Mouse (Mus musculus) left cerebral cortex, postnatal 4 days (tissue): Measurements from ENCODE around the gene Ocm. TPM values are rescaled to one million over a fixed set of nuclear protein-coding genes. Genes with fewer than 3 reads are reported as not detected.
A peak's percentile ranks its signal among the peaks of the same experiment; 100 is the strongest.

Source experiments
- DNase-seq: peaks from one replicate; pipeline ENCODE4 v3.0.0-alpha.2; 2022
- intact Hi-C: fragments of 180-260 bp; cut with DNase I; formaldehyde crosslinking; loops from one replicate; pipeline ENCODE4 v1.15.1; 2025
- total RNA-seq, 2 experiments: library from RNA; stranded (reverse); gene quantifications; 2 replicates each; pipeline ENCODE4 v1.2.3; 2021

Gene Ocm
- total RNA-seq, 2 experiments from 2014 or later: 0.93 TPM; not detected in 1

DNA sequence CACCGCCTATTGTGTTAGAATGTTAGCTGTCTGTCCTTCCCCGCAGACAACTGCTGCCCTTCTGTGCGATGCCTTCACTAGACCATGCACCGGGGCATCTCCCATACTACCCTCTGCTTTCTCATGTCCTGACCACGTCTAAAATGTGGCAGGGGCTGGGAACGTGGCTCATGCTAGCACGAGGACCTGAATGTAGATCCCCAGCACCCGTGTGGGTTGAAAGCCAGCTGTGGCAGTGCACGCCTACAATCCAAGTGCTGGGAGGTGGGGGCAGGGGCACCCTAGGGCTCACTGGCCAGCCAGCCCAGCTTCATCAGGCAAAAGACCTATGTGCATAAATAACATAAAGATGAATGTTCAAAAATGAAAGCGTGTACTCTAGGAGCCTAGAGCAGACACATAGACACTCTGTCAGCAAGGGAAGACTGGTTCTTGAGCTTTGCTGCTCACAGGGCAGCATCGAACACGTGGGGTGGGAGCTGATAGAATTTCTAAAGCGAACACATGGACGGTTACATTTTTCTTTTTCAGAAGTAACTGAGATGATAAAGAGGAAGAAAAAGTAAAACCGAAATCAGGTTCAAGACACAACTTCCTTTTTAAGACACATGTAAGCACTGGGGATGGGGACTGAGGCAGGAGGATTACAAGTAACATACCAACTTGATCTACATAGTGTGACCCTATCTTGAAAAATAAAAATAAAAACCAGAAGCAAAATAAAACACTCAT lies 23.8 kb downstream of the Ocm start:
- DNase-seq: no peak

DNA sequence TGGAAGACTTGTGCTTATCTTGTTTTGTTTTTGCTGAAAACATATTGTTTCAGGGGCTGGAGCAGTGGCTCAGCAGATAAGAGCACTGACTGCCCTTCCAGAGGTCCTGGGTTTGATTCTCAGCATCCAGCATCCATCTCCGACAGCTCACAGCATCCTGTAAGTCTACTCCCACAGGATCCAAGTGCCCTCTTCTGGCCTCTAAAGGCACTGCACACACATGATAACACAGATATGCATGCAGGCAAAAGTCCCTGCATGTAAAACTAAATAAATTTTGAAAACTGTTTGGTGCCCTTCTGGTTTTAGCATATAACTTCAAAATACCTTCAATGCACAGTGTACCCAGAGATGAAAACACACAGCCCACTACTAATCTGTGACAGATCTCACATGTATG lies 27.1 kb downstream of the Ocm start:
- no peak for DNase-seq
- intact Hi-C loops: no loop called here

More for the DNA sequence above, 23.8 kb downstream of the Ocm start:
- intact Hi-C loops: loop anchor here (5.0 kb wide), 1 partner anchor 90 kb away; no protein-coding TSS in a partner anchor

DNA sequence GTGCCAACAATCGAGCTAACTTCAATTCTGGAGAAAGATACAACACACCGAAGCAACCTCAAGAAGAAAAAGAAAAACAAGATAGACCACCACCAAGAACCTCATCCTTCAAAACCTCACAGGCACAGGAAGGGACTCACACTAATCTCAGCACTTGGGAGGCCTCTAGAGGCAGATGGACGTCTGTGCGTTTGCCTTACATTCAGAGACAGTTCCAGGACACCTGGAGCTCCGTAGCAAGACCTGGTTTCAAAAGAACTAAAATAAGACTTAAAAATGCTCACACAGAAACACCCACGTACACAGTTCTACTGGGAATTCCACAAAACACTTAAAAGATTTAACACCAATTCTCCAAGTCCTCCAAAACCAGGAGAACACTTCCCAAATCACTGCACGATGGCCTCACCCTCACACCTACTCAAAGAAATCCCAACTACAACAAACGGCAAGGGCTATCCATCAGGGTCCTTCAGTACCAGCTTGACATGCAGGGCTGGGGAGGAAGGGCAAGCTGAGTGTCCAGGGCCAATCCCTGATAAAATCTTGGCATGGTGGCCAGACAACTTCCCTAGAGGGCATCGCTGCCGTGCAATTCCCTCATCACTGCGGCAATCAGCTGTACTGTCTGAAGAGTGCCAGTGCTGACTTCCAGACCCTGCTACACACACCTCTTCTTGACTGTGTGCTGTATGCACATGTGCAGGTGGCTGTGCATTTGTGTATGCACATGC lies 31.7 kb downstream of the Ocm start:
- no peak for DNase-seq
- intact Hi-C loops: loop anchor here (5.0 kb wide), 1 partner anchor 67 kb away; the partner anchor contains the start of gene Gm42421

DNA sequence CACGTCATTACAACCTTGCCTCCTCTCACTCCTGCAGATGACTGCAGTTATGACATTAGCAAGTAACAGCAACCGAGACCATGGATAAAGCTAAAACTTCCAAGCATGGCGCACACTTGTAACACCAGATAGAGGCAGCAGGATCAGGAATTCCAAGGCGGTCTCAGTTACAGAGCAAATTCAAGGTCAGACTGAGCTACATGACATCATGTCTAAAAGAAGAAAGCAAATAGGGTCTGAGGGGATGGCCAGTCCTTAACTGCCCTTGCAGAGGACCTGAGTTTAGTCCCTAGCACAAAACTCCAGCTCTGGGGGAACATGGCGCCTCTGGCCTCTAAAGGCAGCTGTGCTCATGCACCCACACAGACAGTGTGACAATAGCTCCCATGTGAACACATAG lies 32.6 kb downstream of the Ocm start:
- no peak for DNase-seq
- intact Hi-C loops: loop anchor here (5.0 kb wide), 1 partner anchor 67 kb away; the partner anchor contains the start of gene Gm42421

DNA sequence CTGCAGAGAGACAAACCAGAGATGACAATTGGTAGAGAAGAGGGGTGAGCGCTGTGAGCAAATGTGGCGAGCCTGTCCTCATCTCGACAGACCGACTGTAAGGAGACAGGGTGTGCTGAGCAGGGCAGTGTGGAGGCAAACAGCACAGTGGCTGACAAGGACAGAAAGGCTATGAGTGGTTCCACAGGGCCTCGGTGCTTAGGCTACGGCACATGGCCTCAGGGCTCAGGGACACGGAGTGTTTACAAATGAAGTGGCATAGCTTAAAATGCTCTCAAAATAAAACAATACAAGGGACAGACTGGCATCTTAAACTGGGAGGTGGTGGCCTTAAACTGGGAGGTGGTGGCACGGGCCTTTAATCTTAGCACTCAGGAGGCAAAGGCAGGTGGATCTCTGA lies 33.2 kb downstream of the Ocm start:
- no peak for DNase-seq
- intact Hi-C loops: loop anchor here (5.0 kb wide), 1 partner anchor 66 kb away; the partner anchor contains the start of gene Gm42421

DNA sequence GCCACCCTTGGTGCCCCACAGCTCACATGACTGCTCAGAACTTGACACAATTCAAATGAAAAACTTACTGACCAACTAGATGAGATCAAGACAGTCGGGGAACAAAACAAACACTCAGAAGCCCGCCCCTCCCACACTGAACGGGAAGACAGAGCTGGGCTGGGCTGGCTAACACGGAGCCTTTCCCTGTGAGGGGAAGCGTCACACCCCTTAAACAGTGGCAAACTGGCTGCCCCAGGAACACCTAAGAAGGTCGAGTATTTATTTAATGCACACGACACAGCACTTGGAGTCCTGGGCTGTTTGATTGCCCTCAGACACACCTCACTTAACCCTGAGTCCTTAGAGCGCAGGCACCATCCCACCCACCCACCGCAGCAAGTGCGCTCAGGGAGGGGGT lies 33.8 kb downstream of the Ocm start:
- intact Hi-C loops: loop anchor here (5.0 kb wide), 1 partner anchor 65 kb away; the partner anchor contains the start of gene Gm42421
- DNase-seq: no peak

DNA sequence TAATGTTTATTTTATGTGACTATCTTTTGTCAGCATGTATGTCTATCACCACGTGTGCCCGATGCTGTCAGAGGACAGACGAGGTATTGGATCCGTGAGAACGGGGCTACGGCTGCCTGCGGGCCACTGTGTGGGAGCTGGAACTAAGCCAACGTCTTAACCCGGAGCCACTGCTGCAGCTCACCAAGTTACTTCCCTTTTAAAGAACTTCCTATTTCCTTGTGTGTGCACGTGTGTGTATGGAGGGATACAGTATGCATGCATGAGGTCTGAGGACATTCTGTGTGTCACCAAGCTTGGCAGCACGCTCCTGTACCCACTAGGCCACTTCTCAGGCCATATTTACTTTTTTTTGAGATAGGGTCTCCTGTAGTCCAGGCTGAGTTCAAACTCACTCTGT lies 36.4 kb downstream of the Ocm start:
- DNase-seq: no peak
- intact Hi-C loops: loop anchor here (5.0 kb wide), 1 partner anchor 63 kb away; the partner anchor contains the start of gene Gm42421

DNA sequence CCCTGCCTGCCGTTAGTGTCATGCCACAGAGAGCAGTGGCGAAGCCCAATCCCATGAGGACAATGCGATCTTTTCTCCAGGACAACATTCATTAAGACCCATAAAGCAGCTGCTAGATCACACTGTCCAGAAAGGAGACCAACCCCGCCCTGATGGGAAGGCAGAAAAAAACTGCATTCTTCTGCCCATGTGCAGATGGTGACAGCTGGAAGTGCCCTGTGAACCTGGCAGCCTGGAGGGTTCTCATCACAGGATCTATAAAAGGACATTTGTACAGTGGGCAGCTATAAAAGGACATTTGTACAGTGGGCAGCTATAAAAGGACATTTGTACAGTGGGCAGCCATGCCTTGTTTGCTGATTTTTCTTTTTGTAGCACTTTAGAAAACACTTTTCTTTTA lies 37.4 kb downstream of the Ocm start:
- intact Hi-C loops: no loop called here
- no peak for DNase-seq

DNA sequence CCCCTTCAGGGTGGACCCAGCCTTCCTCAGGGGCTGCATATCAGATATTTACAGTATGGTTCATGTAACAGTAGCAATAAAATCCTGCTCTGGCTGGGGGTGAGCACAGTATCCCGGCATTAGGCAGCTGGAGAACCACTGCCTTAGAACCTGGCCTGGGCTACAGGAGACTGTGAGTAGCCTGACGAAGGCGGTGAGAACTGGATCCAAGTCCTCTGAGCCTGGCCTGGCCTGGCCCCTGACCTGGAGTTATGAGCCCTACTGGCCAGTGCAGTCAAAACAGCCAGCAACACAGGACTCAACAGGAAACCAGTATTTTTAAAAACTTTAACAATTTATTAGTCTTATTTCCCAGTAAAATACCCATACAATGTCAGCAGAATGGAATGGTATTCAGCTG lies 38.9 kb downstream of the Ocm start:
- intact Hi-C loops: no loop called here

DNA sequence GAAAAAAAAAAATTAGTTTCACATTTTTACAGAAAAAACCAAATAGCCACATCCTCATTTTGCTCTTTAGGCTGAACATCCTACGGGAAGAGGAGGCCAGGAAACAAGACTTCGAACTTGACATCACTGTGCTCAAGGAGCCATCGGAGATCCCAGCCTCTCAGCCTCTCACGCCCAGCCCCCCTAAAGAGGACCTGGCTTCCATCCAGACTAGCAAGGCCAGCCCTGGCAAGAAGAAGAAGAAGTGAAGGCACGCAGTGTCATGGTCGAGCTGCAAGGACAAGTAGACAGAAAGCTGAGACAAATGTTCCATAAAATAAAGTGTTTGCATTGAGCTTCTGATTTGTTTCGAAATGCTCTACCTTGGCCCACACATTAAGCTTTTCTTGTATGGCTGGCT lies 41.1 kb downstream of the Ocm start:
- intact Hi-C loops: no loop called here

More for the DNA sequence above, 38.9 kb downstream of the Ocm start:
- DNase-seq: no peak

DNA sequence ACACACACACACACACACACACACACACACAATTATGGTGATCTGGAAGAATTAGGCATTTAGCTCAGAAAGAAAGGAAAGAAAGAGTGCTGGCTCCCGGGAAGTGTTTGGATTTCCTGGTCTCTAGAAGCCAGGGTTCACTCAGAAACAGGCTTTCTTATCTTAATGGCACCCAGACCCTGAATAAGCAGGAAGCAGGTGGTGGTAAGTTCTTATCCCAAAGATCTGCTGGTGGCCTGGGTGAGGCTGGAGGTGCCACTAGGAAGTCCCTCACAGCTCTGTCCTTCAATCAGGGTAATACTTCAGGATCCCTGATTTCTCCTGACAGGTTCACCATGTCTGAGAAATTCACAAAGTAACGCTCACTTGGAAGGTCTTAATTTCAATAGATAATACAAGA lies 44.1 kb downstream of the Ocm start:
- intact Hi-C loops: no loop called here
- DNase-seq: no peak

More for the DNA sequence above, 41.1 kb downstream of the Ocm start:
- peak; percentile 9 for DNase-seq

DNA sequence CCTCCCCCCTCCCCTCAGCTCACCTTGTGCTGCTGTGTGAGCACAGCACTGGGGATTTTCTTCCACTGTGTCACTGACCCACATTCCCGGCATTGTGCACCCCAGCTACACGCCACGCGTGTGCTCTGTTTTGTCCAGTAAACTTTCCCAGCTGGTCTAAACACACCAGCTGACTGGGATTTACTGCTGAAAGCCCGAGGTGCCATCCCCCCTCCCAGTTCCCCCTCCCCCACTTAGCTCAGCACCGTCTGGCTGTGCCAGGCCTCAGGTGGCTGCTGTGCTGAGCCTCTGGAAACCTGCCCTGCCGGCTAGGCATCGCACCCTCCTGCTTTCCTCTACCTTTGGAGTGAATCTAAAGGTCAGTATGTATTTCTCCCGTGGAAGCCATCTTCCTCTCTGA lies 45.6 kb downstream of the Ocm start:
- intact Hi-C loops: no loop called here
- peak; percentile 12 for DNase-seq

DNA sequence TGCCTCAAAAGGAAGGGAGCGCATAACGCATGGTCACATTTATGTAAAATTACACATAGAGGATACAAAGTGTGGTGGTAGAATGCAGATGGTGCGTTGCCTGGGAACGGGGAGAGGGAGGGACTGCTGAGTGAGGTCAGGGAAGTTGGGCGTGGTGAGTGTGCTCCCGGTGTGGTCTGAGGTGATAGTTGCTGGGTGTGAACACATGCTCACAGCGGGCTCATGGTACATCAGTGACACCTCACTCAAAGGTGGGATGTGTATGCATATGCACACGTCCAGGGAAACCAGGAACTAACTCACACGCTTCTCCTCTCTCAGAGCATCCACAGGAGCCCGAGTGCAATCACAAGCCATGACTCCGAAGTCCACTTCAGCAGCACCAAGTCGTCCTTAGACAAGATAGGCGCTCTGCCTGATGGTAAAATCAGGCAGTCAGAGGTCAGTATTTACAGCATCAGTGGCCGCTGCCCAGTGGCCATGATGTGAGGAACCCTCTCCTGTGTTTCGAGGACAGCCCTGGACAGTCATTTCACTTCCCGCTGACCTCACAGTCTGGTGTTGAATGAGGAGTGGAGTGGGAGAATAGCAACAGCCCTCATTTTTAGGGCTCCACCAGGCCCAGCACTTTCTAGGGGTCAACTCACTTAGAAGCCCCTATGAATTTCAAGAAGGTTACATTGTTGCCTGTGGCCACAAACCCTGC lies 49.6 kb downstream of the Ocm start:
- no peak for DNase-seq

DNA sequence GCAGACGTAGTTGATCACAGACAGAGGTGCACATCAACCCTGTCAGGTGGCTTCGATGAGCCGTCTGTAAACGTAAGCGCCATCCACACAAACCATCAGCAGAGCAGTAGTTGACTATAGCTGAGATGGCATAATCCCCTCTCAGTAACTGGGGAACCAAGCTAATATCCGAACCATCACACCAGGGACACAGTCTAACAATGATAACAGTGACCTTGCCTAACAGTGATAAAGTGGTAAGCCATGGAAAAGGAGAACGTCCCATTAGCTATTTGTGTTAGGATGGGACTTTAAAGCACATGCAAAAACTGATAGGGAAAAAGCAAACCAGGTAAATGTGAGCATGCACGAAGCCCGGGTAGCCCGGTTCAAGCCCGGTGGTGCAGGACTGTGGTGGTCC lies 50.2 kb downstream of the Ocm start:
- intact Hi-C loops: no loop called here
- DNase-seq: no peak

More for the DNA sequence above, 49.6 kb downstream of the Ocm start:
- intact Hi-C loops: no loop called here

DNA sequence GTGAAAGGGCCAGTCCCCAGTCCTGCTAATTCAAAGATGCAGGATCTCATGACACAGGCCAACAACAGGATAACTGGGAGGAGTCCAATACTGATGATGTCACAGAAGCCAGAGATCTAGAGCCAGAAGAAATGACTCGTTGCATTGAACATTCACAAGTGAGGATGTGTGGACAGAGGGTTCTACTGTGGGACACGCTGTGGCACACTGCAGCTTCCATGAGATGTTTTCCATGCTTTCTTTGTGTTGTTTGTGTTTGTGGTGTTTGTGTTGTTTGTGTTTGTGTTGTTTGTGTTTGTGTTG lies 50.9 kb downstream of the Ocm start:
- intact Hi-C loops: no loop called here

DNA sequence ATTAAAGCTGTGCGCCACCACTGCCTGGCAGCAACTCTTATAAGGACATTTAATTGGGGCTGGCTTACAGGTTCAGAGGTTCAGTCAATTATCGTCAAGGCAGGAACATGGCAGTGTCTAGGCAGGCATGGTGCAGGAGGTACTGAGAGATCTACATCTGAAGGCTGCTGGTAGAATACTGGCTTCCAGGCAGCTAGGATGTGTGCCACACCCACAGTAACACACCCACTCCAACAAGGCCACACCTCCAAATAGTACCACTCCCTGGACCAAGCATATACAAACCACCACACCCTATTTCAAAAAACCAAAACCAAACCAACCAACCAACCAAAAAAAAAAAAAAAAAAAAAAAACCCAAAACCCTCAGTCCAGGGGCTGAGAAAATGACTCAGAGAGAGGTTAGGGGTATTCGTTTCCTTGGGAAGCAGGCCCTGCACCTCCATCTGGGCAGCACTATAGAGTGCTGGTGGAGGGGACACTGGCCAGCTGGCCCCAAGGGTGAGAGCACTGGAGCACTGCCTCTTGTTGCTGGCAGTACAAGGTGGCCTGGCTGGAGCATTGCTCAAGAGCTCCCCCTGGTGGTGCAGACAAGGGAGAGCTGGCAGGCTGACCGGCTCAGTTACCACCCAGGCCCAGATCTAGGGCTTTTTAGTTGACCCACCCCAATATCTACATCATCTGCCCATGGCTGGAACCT lies 51.4 kb downstream of the Ocm start:
- intact Hi-C loops: no loop called here
- DNase-seq: peak; percentile 63

More for the DNA sequence above, 50.9 kb downstream of the Ocm start:
- no peak for DNase-seq

DNA sequence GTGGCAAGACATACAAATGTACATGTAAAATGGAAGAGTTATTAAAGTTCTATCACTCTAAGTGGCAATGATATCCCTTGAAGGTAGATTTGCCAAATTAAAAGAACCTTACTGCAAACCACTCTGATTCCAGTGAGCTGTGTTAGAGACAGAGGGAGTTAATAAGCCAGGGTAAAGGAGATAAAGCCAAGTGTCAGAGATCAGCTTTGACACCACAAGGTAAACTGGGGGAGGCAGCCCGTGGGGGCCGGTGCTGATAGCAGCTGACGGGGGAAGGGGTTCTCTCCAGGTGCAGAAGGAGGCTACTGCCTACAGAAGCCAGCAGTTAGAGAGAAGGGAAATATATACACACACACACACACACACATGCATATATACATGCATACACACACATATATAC lies 53.8 kb downstream of the Ocm start:
- no peak for DNase-seq
- intact Hi-C loops: no loop called here
